Mouse (Mus musculus) heart, postnatal 0 days (tissue): Measurements from ENCODE around the gene Ropn1l.

Source experiments
- CTCF ChIP-seq: IDR thresholded peaks from 2 replicates; pipeline ENCODE4 v1.5.1; 2016; ENCODE audit warnings: antibody characterized with exemption, control low read depth, low read depth
- EP300 ChIP-seq: IDR thresholded peaks from 2 replicates; pipeline ENCODE4 v1.6.1; 2016; ENCODE audit warnings: antibody characterized with exemption, low read depth

GRCm38 (mm10) chr15:31465806-31466205 is 12.3 kb upstream of the Ropn1l start:
- TF ChIP-seq CTCF (no peak), EP300 (no peak)
